Mouse (Mus musculus) retina, adult 2 months (tissue): ENCODE results near the gene Zmiz1.

Experiments used
- DNase-seq: peaks from one replicate; pipeline ENCODE4 v3.0.0-alpha.2; 2012; ENCODE audit warnings: low read depth, low spot score

Zmiz1 gene

GRCm38 (mm10) chr14:25492567-25493279, 33.7 kb downstream of the Zmiz1 start:
- DNase-seq, result no peak

DNA sequence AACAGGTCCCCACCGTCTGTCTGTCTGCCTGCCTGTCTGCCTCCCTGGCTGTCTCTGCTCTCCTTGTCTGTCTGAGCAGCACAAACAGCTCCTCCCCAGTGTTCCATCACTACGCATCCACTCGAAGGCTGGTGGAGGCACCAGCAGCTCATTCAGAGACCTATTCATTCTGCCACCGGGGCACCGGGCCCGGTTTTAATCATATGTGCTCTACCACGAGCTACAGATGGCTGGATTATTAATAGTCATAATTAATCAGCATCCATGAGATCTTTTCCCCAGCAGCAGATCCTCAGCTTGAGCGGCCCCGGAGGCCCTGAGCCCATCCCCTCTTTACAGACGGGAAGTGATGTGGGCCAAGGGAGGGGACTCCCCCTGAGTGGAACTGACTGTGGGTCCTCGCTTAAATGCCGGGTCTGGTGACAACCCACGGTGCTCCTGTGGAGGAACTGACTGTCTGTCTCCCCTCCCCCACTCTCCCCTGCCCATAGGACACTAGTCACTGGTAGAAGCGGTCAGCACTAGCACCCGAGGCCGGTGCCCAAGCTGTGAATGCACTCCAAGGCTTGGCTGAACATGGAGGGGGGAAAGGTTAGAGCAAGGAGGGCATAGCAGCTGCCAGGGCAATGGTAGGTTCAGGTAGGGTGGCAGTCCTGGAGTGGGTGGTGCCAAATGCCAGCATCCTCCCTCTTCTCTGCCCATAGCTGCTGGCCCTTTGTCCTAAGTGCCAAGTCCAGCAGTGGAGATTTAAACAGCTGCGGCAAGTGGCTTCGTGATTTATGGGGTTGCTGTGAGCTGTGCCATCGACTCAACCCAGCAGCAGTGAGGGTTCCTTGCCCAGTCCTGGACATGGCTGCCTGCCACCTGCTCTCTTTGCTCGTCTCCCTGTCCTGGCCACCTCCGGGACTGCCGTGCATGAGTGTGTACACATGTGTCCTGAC, 34.6 kb downstream of the Zmiz1 start:
- DNase-seq, result no peak

GRCm38 (mm10) chr14:25494778-25495177, 35.8 kb downstream of the Zmiz1 start:
- DNase-seq, result no peak

GRCm38 (mm10) chr14:25496116-25496515, 37.1 kb downstream of the Zmiz1 start:
- DNase-seq, result no peak

GRCm38 (mm10) chr14:25496989-25497388, 38.0 kb downstream of the Zmiz1 start:
- DNase-seq, result no peak

- no peak for DNase-seq
Measured at GRCm38 (mm10) chr14:25497596-25497995, 38.6 kb downstream of the Zmiz1 start.

DNA sequence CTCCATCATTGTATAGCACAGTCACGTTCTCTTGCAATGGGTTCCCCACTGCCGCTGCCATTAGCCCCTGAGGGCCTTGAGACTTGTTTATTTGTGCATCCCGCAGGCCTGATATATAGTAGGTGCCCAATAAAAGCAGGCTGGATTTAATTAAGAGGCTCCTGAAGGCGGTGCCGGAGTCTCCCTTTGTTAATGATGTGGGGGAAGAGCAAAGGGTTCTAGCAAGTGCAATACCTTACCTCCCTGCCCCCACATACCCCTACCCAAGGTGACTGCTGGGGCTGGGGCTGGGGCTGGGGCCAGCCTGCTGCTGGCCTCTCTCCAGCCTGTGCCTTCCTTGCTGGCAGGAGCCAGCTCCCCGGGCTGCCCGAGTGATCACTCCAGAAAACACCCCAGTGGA, 39.4 kb downstream of the Zmiz1 start:
- DNase-seq, result no peak

DNA sequence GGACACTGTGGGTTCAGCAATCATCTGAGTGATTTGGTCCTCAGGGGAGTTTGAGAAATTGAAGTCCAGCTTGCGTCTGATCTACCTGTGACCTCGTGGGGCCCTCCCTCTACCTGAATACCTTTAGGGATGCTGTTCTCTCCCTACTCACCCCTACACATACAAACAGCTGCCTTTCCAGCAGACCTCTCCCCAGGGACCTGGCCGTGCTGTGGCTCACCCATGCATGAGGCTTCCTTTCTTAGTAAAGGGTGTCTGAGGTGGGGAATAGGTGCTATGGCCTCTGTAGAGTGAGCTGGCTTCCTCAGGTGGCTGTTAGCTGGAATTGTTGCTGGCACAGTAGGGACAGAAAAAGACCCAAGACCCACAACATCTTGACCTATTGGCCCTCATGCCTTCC, 40.5 kb downstream of the Zmiz1 start:
- no peak for DNase-seq

DNA sequence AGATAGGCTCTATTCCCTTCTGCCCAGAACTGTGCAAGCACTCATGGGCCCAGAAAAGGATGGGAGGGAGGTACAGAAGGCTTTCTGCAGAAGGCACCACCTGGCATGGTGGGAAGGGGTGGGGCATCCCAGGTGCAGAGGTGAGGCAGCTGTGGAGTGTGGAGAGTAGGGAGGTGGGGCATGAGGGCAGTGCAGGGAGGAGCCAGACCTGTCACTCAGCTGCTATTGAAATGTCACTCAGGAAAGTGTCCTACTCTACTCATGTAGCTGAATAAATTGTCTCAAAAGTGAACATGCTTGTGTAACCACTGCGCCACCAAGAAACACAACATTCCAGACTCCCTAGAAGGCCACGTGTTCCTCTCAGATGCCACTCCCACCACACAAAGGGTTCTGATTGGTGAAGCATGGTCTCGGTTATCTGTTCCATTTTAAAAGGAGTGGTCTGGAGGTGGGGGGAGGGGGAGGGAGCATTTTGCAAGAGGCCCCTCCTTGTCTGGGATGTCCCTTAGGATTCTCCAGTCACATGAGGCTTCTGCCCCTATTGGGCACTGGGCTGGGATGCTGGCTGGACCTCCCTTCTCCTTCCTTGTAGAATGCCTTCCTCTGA, 41.6 kb downstream of the Zmiz1 start:
- DNase-seq, result no peak

DNA sequence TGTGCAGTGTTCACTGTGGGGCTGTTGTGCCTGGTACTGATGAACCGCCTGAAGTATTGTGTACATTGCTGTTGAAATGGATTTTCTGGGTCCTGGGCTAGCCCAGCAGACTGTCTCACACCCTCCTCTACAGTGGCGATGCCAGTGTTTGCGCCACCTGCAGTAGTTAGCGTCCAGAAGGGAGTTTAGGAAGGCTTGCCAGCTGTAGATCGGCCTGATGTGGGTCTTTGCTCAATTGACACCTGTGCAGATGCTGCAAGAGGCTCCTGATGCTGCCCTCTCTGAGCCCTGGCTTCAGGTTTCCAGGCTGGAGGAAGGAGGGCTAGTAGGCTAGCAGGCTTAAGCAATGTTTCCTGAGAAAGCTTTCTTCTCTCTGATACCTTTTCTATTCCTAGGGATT, 42.5 kb downstream of the Zmiz1 start:
- no peak for DNase-seq

- no peak for DNase-seq
Measured at GRCm38 (mm10) chr14:25502355-25502754, 43.4 kb downstream of the Zmiz1 start.

DNA sequence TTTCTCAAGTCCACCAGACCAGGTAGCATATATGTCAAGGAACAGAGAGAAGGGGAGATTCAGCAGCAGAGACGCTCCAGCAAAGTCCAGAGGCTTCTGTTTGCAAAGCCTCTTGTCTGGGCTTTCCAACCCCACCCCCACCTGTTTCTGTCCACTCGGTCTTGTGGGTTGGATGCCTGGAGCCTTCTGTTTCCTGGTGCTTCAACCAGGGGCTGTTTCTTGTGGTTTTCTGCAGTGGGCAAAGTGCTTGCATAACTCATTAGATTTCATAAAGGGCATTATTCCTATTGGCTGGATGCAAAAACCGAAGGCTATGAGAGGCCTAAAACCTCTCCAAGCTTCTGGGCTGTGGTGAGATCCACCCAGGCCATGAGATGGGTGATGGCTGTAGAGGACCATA, 45.3 kb downstream of the Zmiz1 start:
- no peak for DNase-seq

- DNase-seq, result no peak
Measured at GRCm38 (mm10) chr14:25505201-25505671, 46.3 kb downstream of the Zmiz1 start.

- DNase-seq, result no peak
Measured at GRCm38 (mm10) chr14:25508111-25508756, 49.2 kb downstream of the Zmiz1 start.

- no peak for DNase-seq
Measured at GRCm38 (mm10) chr14:25508757-25509139, 49.8 kb downstream of the Zmiz1 start.

- no peak for DNase-seq
Measured at GRCm38 (mm10) chr14:25509450-25510129, 50.6 kb downstream of the Zmiz1 start.

DNA sequence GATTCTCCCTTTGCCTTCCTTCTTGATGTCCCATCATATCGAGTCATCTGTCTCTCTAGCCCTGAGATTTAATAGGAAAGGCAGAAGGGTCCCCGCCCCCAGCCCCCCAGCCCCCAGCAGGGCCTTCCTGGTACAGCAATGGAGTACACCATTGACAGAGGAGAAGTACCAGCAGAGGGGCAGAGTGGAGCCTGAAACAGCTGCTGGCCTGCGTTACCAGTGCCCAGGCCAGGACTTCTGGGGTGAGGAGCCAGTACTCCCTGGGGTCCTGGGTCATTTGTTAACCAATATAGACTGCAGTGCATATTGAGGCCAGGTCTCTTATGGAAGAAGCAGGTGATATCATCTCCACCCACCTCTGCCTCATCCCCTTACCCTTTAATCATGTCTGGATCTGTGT, 51.4 kb downstream of the Zmiz1 start:
- DNase-seq, result no peak

- DNase-seq, result no peak
Measured at GRCm38 (mm10) chr14:25510987-25511386, 52.0 kb downstream of the Zmiz1 start.

GRCm38 (mm10) chr14:25511564-25511963, 52.6 kb downstream of the Zmiz1 start:
- DNase-seq, result no peak

DNA sequence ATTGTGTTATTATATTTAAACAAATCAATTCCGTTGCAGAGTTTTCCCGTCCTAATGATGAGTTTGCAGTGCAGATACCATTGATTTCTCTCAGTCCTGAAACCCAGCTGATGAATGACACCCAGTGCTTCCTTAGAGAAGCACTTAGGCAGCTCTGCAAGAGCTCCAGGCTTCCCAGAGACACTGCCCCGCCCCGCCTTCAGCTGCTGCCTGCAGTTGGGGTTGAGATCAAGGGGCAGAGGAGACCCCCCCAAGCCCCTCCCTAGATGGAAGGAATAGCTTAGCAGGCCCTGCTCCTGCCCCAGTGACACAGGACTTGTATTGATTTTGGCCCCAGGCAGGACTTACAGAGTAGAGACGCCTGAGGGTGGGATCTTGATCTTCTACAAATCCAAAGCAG, 53.0 kb downstream of the Zmiz1 start:
- DNase-seq, result no peak

DNA sequence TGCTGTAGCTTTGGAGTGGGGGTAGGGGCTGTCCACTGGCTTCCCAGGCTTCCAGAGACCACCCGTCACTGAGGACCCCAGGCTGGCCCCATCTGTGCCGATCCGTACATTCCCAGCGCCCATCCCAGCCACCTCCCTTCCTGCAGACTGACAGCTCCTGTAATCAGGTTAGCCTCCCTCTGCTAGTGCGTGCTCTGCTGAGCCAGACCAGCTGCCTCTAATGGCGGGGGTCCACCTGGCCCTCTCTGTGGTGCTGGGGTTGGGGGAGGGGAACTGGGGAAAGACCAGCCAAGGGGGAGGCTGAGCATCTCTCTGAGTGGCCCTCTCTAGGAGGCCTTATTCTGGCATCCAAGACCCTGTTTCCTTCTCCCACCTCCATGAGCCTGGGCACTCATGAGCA, 53.8 kb downstream of the Zmiz1 start:
- no peak for DNase-seq
